Mouse (Mus musculus) CH12.LX (cell line): ENCODE measurements around the gene Olfr702. TPM values are rescaled to one million over a fixed set of nuclear protein-coding genes. Genes with fewer than 3 reads are reported as not detected.

Experiments used
- DNase-seq: peaks from one replicate; pipeline ENCODE4 v3.0.0-alpha.2; 2013; ENCODE audit errors: extremely low read depth
- H3K27ac ChIP-seq: 2 replicates; pipeline ENCODE4 v1.5.1; 2012; ENCODE audit warnings: low read depth, mild to moderate bottlenecking, control low read depth, moderate library complexity; ENCODE audit not compliant: insufficient read depth
- H3K27me3 ChIP-seq: replicated peaks from 2 replicates; pipeline ENCODE3; 2012; ENCODE audit warnings: inconsistent platforms
- H3K36me3 ChIP-seq, 2 experiments: replicated peaks in 1 of 2; 2 replicates each; pipeline versions ENCODE3 to v1.6.1; 2012; ENCODE audit warnings: inconsistent platforms in 1 of 2, low read length in 1 of 2, mild to moderate bottlenecking in 1 of 2, mixed read lengths in 1 of 2, moderate library complexity in 1 of 2; ENCODE audit not compliant: control insufficient read depth in 1 of 2, insufficient read depth in 1 of 2
- H3K4me1 ChIP-seq, 2 experiments: 2 replicates each; pipeline ENCODE4 v1.6.1; 2012; ENCODE audit warnings: inconsistent platforms in 1 of 2, moderate library complexity in 1 of 2; ENCODE audit not compliant: insufficient read depth in 2 of 2, control insufficient read depth in 1 of 2
- H3K4me2 ChIP-seq: 2 replicates; pipeline ENCODE4 v1.6.1; 2012; ENCODE audit warnings: low read depth, mild to moderate bottlenecking, control low read depth; ENCODE audit not compliant: poor library complexity, insufficient read depth, severe bottlenecking
- H3K4me3 ChIP-seq, 3 experiments: fragments of 150-350 bp in 1 of 3; sonication (generic) in 1 of 3; replicated peaks in 1 of 3; 2 replicates each; pipeline versions ENCODE3 to v1.5.1; 2011 to 2012; ENCODE audit warnings: low read depth in 2 of 3, low read length in 2 of 3, mild to moderate bottlenecking in 2 of 3, moderate library complexity in 2 of 3, control low read depth in 1 of 3, improper control_type of control experiment in 1 of 3, inconsistent platforms in 1 of 3, mixed read lengths in 1 of 3; ENCODE audit not compliant: poor library complexity in 1 of 3
- H3K79me2 ChIP-seq: replicated peaks from 2 replicates; pipeline ENCODE4 v1.6.1; 2012; ENCODE audit warnings: mild to moderate bottlenecking, moderate library complexity; ENCODE audit not compliant: control insufficient read depth, poor library complexity, insufficient read depth, severe bottlenecking; ENCODE audit errors: extremely low read depth
- H3K9ac ChIP-seq: 2 replicates; pipeline ENCODE4 v1.6.1; 2012; ENCODE audit warnings: low read depth, mild to moderate bottlenecking, control low read depth, moderate library complexity; ENCODE audit not compliant: insufficient read depth
- H3K9me3 ChIP-seq: replicated peaks from 2 replicates; pipeline ENCODE3; 2012; ENCODE audit warnings: low read length, inconsistent platforms, mixed read lengths
- BHLHE40 ChIP-seq: IDR thresholded peaks from 2 replicates; pipeline ENCODE4 v1.6.1; 2011; ENCODE audit warnings: mild to moderate bottlenecking, low read depth, low read length, improper control_type of control experiment
- CHD1 ChIP-seq: IDR thresholded peaks from 2 replicates; pipeline ENCODE4 v1.6.1; 2012; ENCODE audit warnings: low read depth, low read length, improper control_type of control experiment, inconsistent platforms
- E2F4 ChIP-seq: IDR thresholded peaks from 2 replicates; pipeline ENCODE4 v1.6.1; 2011; ENCODE audit warnings: low read depth, low read length, improper control_type of control experiment; ENCODE audit not compliant: insufficient replicate concordance
- ETS1 ChIP-seq: conservative IDR thresholded peaks from 2 replicates; pipeline ENCODE4 v1.6.1; 2012; ENCODE audit warnings: low read depth, mild to moderate bottlenecking, inconsistent platforms, low read length, improper control_type of control experiment, moderate library complexity
- GABPA ChIP-seq: IDR thresholded peaks from 2 replicates; pipeline ENCODE4 v1.6.1; 2012; ENCODE audit warnings: low read depth, low read length, improper control_type of control experiment, inconsistent platforms; ENCODE audit not compliant: insufficient replicate concordance
- HCFC1 ChIP-seq: IDR thresholded peaks from 2 replicates; pipeline ENCODE4 v1.6.1; 2012; ENCODE audit warnings: low read depth, mild to moderate bottlenecking, inconsistent platforms, low read length, improper control_type of control experiment
- JUN ChIP-seq: IDR thresholded peaks from 2 replicates; pipeline ENCODE4 v1.6.1; 2011; ENCODE audit warnings: low read depth, mild to moderate bottlenecking, low read length, improper control_type of control experiment, moderate library complexity; ENCODE audit not compliant: insufficient read depth
- JUND ChIP-seq: conservative IDR thresholded peaks from 2 replicates; pipeline ENCODE4 v1.6.1; 2011; ENCODE audit warnings: low read depth, low read length, improper control_type of control experiment
- KAT2A ChIP-seq: IDR thresholded peaks from 2 replicates; pipeline ENCODE4 v1.6.1; 2012; ENCODE audit warnings: low read length, improper control_type of control experiment, inconsistent platforms; ENCODE audit not compliant: insufficient replicate concordance
- MAX ChIP-seq: IDR thresholded peaks from 2 replicates; pipeline ENCODE4 v1.6.1; 2011; ENCODE audit warnings: low read length, improper control_type of control experiment
- MEF2A ChIP-seq: IDR thresholded peaks from 2 replicates; pipeline ENCODE4 v1.6.1; 2014; ENCODE audit warnings: low read depth, mild to moderate bottlenecking, inconsistent platforms, low read length, improper control_type of control experiment, borderline replicate concordance
- MXI1 ChIP-seq: IDR thresholded peaks from 2 replicates; pipeline ENCODE4 v1.6.1; 2011; ENCODE audit warnings: mild to moderate bottlenecking, low read depth, low read length, improper control_type of control experiment
- MYC ChIP-seq: IDR thresholded peaks from 2 replicates; pipeline ENCODE4 v1.6.1; 2011; ENCODE audit warnings: low read depth, mild to moderate bottlenecking, improper control_type of control experiment, low read length
- NELFE ChIP-seq: IDR thresholded peaks from 2 replicates; pipeline ENCODE4 v1.6.1; 2011; ENCODE audit warnings: low read depth, low read length, improper control_type of control experiment
- NRF1 ChIP-seq: IDR thresholded peaks from 2 replicates; pipeline ENCODE4 v1.6.1; 2014; ENCODE audit warnings: low read depth, mild to moderate bottlenecking, inconsistent platforms, low read length, improper control_type of control experiment, moderate library complexity
- POLR2A ChIP-seq: IDR thresholded peaks from 2 replicates; pipeline ENCODE4 v1.6.1; 2011; ENCODE audit warnings: low read depth, mild to moderate bottlenecking, improper control_type of control experiment, low read length
- POLR2AphosphoS2 ChIP-seq: IDR thresholded peaks from 2 replicates; pipeline ENCODE4 v1.6.1; 2011; ENCODE audit warnings: low read depth, low read length, improper control_type of control experiment
- RAD21 ChIP-seq: IDR thresholded peaks from 2 replicates; pipeline ENCODE4 v1.6.1; 2011; ENCODE audit warnings: low read depth, mild to moderate bottlenecking, low read length, improper control_type of control experiment, moderate library complexity
- SIN3A ChIP-seq: IDR thresholded peaks from 2 replicates; pipeline ENCODE4 v1.6.1; 2012; ENCODE audit warnings: low read length, improper control_type of control experiment, inconsistent platforms
- TBP ChIP-seq: conservative IDR thresholded peaks from 2 replicates; pipeline ENCODE4 v1.6.1; 2011; ENCODE audit warnings: low read depth, low read length, improper control_type of control experiment
- TCF12 ChIP-seq: IDR thresholded peaks from 2 replicates; pipeline ENCODE4 v1.6.1; 2014; ENCODE audit warnings: low read depth, mild to moderate bottlenecking, inconsistent platforms, low read length, improper control_type of control experiment
- UBTF ChIP-seq: IDR thresholded peaks from 2 replicates; pipeline ENCODE4 v1.6.1; 2012; ENCODE audit warnings: low read depth, mild to moderate bottlenecking, inconsistent platforms, low read length, improper control_type of control experiment, moderate library complexity
- USF2 ChIP-seq: conservative IDR thresholded peaks from 2 replicates; pipeline ENCODE4 v1.6.1; 2011; ENCODE audit warnings: low read depth, low read length, improper control_type of control experiment
- ZC3H11A ChIP-seq: IDR thresholded peaks from 2 replicates; pipeline ENCODE4 v1.6.1; 2012; ENCODE audit warnings: low read depth, mild to moderate bottlenecking, inconsistent platforms, low read length, improper control_type of control experiment
- ZNF384 ChIP-seq: IDR thresholded peaks from 2 replicates; pipeline ENCODE4 v1.6.1; 2012; ENCODE audit warnings: low read depth, low read length, improper control_type of control experiment, inconsistent platforms
- dilution Hi-C: fragments of 300-500 bp; cut with MboI; formaldehyde crosslinking; loops from 2 replicates; pipeline ENCODE4 v1.14.3; 2020; ENCODE audit warnings: low sequenced_read_pairs; ENCODE audit not compliant: extremely low pct_unique_long_range_greater_than_20kb, extremely low pct_ligation_motif_present
- in situ Hi-C: fragments of 300-500 bp; cut with MboI; formaldehyde crosslinking; loops from 3 replicates; pipeline ENCODE4 v1.14.3; 2019; ENCODE audit warnings: low sequenced_read_pairs, low pct_ligation_motif_present, low pct_unique_long_range_greater_than_20kb, mixed read lengths
- polyA plus RNA-seq: library from polyadenylated mRNA; unstranded; fragments of >175 nt; gene quantifications from 2 replicates; pipeline ENCODE4 v1.2.1, GENCODE M21; 2012; ENCODE audit warnings: low read depth; ENCODE audit not compliant: insufficient read length
- total RNA-seq, 2 experiments: library from RNA; depleted of rRNA; stranded (reverse); fragments of 300-350 nt in 1 of 2; fragments of >200 nt in 1 of 2; gene quantifications; 2 replicates each; pipeline ENCODE4 v1.2.3; 2012 to 2014

Gene Olfr702
- total and polyA plus RNA-seq, 3 experiments = not detected

- Histone ChIP-seq H3K4me2 (no peak within 1 kb of the TSS), H3K27me3 (no peaks in the 10 kb centered on the region), H3K9ac (no peak within 1 kb of the TSS), H3K27ac (no peak within 1 kb of the TSS), H3K4me3 (no peak within 1 kb of the TSS), H3K4me1 (no peaks in the 10 kb centered on the region), H3K79me2 (no peaks in the 10 kb centered on the region), H3K9me3 (no peaks in the 10 kb centered on the region), H3K36me3 (no peaks in the 10 kb centered on the region)
- in situ Hi-C loops (no loop called here), dilution Hi-C loops (no loop called here)
- TF ChIP-seq MXI1 (no peak), SIN3A (no peak), KAT2A (no peak), ZC3H11A (no peak), ETS1 (no peak), E2F4 (no peak), USF2 (no peak), CHD1 (no peak), POLR2AphosphoS2 (no peak), ZNF384 (no peak), POLR2A (no peak), TCF12 (no peak), JUND (no peak), MAX (no peak), GABPA (no peak), TBP (no peak), MEF2A (no peak), NRF1 (no peak)
- DNase-seq = no peak
Observed at GRCm38 (mm10) chr7:106808734-106809133, 25.0 kb downstream of the Olfr702 start, which contains the start of gene Olfr700. Gene Olfr700 (minus strand): TSS chr7:106808834.

- Histone ChIP-seq H3K36me3 (no peaks in the 10 kb centered on the region), H3K27ac (no peak within 1 kb of the TSS), H3K27me3 (no peaks in the 10 kb centered on the region), H3K4me3 (no peak within 1 kb of the TSS), H3K4me1 (no peaks in the 10 kb centered on the region), H3K4me2 (no peak within 1 kb of the TSS), H3K79me2 (no peaks in the 10 kb centered on the region), H3K9ac (no peak within 1 kb of the TSS), H3K9me3 (no peaks in the 10 kb centered on the region)
- dilution Hi-C loops = no loop called here
- in situ Hi-C loops = no loop called here
- no peak for DNase-seq
- TF ChIP-seq E2F4 (no peak), NELFE (no peak), JUN (no peak), RAD21 (no peak), MAX (no peak), BHLHE40 (no peak), NRF1 (no peak), GABPA (no peak), TCF12 (no peak), MYC (no peak), ZNF384 (no peak), UBTF (no peak), ZC3H11A (no peak), HCFC1 (no peak)
Observed at GRCm38 (mm10) chr7:106793098-106793497, 40.6 kb downstream of the Olfr702 start, which contains the start of gene Olfr699. Gene Olfr699 (minus strand): TSS chr7:106793198.
